Mouse (Mus musculus) kidney, postnatal 36 days (tissue): ENCODE results near the gene Dnah6.

Experiments
- DNase-seq, 2 experiments: peaks; one replicate each; pipeline ENCODE4 v3.0.0; 2021 to 2022; ENCODE audit warnings: mixed read lengths in 2 of 2

Gene Dnah6

GRCm38 (mm10) chr6:73140836-73141235 is 80.6 kb downstream of the Dnah6 start:
- DNase-seq = no peak

- no peak for DNase-seq
Measured at GRCm38 (mm10) chr6:73132784-73133183, 88.7 kb downstream of the Dnah6 start.

GRCm38 (mm10) chr6:73127594-73127993 is 93.9 kb downstream of the Dnah6 start:
- DNase-seq = no peak

GRCm38 (mm10) chr6:73120348-73120747 is 101.1 kb downstream of the Dnah6 start:
- no peak for DNase-seq

- peak in 1 of 2 experiments; percentile 5 for DNase-seq
Measured at GRCm38 (mm10) chr6:73113898-73114297, 107.6 kb downstream of the Dnah6 start.

- DNase-seq = peak; percentile 17 to 31
Measured at GRCm38 (mm10) chr6:73113365-73113764, 108.1 kb downstream of the Dnah6 start.

GRCm38 (mm10) chr6:73093133-73093532 is 128.3 kb downstream of the Dnah6 start:
- DNase-seq = no peak

GRCm38 (mm10) chr6:73090836-73091235 is 130.6 kb downstream of the Dnah6 start:
- DNase-seq = no peak

GRCm38 (mm10) chr6:73082571-73082970 is 138.9 kb downstream of the Dnah6 start:
- no peak for DNase-seq

GRCm38 (mm10) chr6:73072093-73072786 is 149.2 kb downstream of the Dnah6 start:
- DNase-seq = no peak

- no peak for DNase-seq
Measured at GRCm38 (mm10) chr6:73071214-73071613, 150.2 kb downstream of the Dnah6 start.

- peak; percentile 8 to 27 for DNase-seq
Measured at GRCm38 (mm10) chr6:73070663-73071062, 150.8 kb downstream of the Dnah6 start.

- DNase-seq = no peak
Measured at GRCm38 (mm10) chr6:73064551-73064950, 156.9 kb downstream of the Dnah6 start.

- DNase-seq = no peak
Measured at GRCm38 (mm10) chr6:73059596-73060121, 161.8 kb downstream of the Dnah6 start.

- no peak for DNase-seq
Measured at GRCm38 (mm10) chr6:73059162-73059561, 162.3 kb downstream of the Dnah6 start.

GRCm38 (mm10) chr6:73055347-73055746 is 166.1 kb downstream of the Dnah6 start:
- DNase-seq = no peak

- DNase-seq = no peak
Measured at GRCm38 (mm10) chr6:73054807-73055206, 166.6 kb downstream of the Dnah6 start.

GRCm38 (mm10) chr6:73053526-73053925 is 167.9 kb downstream of the Dnah6 start:
- no peak for DNase-seq

- DNase-seq = peak; percentile 43 to 57
Measured at GRCm38 (mm10) chr6:73047259-73047658, 174.2 kb downstream of the Dnah6 start.

GRCm38 (mm10) chr6:73045944-73046343 is 175.5 kb downstream of the Dnah6 start:
- no peak for DNase-seq

- DNase-seq = no peak
Measured at GRCm38 (mm10) chr6:73042278-73042677, 179.2 kb downstream of the Dnah6 start.

- no peak for DNase-seq
Measured at GRCm38 (mm10) chr6:73038291-73038690, 183.2 kb downstream of the Dnah6 start.

GRCm38 (mm10) chr6:73028853-73029252 is 192.6 kb downstream of the Dnah6 start:
- no peak for DNase-seq

GRCm38 (mm10) chr6:73027881-73028280 is 193.6 kb downstream of the Dnah6 start:
- DNase-seq = no peak

GRCm38 (mm10) chr6:73026898-73027297 is 194.6 kb downstream of the Dnah6 start:
- no peak for DNase-seq
